Mouse (Mus musculus): Measurements from ENCODE around the gene Dnaaf2. TPM values are rescaled to one million over a fixed set of nuclear protein-coding genes. Genes with fewer than 3 reads are reported as not detected.
A peak's percentile ranks its signal among the peaks of the same experiment; 100 is the strongest.
"Not testable (repeated sequence)": the region's sequence is repeated elsewhere in the genome, so short reads cannot be mapped to it uniquely, and the experiment has no call there.

Dnaaf2 gene
- polyA plus RNA-seq, 1 experiment, result 6.5 TPM

DNA sequence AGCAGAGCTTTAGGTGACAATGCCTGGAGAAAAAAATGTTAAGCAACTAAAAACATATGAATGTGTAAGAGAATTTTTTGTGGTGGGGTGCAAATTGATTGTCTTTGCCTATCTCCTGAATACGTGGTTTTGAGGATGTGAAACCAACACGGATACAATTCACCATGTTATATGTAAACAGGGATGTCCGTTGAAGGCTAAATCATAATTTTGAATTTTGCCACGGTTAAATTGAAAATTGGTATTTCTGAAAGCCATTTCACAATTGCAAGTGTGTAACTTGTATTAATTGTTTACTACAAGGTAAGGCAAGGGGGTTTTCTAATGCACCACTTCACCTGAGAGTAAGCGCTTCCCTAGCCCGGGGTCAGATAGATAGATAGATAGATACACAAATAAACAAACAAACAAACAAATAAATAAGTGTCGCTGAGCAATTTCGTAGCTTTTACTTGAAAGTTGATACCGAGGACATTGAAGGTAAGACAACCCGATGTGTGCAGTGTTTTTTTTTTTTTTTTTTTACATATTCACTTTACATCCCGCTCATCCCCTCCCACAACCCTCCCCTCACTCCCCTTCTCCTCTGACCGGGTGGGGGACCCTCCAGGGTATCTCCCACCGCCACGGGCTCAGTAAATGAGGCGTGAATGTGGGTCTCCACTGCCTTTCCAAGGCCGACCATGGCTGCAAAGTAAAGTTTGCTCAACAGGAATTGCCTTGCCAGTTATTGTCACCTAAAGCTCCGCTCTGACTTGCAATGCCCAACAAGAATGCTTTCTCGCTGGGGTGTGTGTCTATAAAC lies 30.4 kb downstream of the Dnaaf2 start:
- Histone ChIP-seq H3K79me3 (ENCODE audit: low read depth) (peaks cover 14% of the 10 kb centered on the region), H3ac (ENCODE audit: control insufficient read depth, insufficient read length, low read depth) (peak overlapping the region; percentile 74), H3K79me2 (ENCODE audit: control insufficient read depth, insufficient read depth) (peaks cover 34% of the 10 kb centered on the region), H3K36me3 (ENCODE audit: control insufficient read depth, insufficient read depth) (peaks cover 5% of the 10 kb centered on the region), H3K4me3 (ENCODE audit: insufficient read depth, poor library complexity, severe bottlenecking) (peak overlapping the region; percentile 84), H3K27me3 (ENCODE audit: control insufficient read depth, insufficient read depth, insufficient read length) (no peaks in the 10 kb centered on the region)
- TF ChIP-seq MAX (IDR thresholded peaks at IDR 0.05) (no peak), MYOG (IDR thresholded peaks at IDR 0.05; ENCODE audit: control insufficient read depth, extremely low read depth, insufficient read length) (no peak), MYOD1 (IDR thresholded peaks at IDR 0.05; ENCODE audit: control insufficient read depth, insufficient read length, low read depth) (no peak), USF1 (IDR thresholded peaks at IDR 0.05; ENCODE audit: low read depth) (no peak), FOSL1 (IDR thresholded peaks at IDR 0.05; ENCODE audit: insufficient read depth, low read length, poor library complexity, severe bottlenecking) (no peak), CEBPB (IDR thresholded peaks at IDR 0.05; ENCODE audit: low read depth) (no peak), CTCF (IDR thresholded peaks at IDR 0.05; ENCODE audit: control insufficient read depth, insufficient read depth, insufficient read length) (no peak)

DNA sequence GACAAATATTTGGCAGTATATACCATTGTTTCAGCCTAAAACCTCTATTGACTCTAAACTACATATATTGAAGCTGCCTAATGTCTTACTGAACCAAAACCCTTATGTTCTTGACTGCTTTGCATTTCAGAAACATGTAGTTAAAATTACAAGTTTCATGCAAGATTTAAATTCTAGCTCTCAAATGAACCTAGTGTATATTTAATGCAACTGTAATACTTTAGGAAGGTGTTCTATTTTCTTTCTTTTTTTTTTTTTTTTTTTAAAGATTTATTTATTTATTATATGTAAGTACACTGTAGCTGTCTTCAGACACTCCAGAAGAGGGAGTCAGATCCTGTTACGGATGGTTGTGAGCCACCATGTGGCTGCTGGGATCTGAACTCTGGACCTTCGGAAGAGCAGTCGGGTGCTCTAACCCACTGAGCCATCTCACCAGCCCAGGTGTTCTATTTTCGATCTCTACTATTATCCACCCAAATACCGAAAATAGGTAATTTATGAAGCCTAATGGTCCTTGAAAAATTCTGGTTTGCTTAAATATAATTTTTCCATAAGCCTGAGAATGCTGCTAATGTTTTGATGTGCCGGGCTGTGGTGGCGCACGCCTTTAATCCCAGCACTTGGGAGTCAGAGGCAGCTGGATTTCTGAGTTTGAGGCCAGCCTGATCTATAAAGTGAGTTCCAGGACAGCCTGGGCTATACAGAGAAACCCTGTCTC lies 31.2 kb downstream of the Dnaaf2 start:
- H3K79me3 ChIP-seq (ENCODE audit: low read depth), result peaks cover 14% of the 10 kb centered on the region
- peaks cover 33% of the 10 kb centered on the region for H3K79me2 ChIP-seq (ENCODE audit: control insufficient read depth, insufficient read depth)
- H3ac ChIP-seq (ENCODE audit: control insufficient read depth, insufficient read length, low read depth); H3K4me3 ChIP-seq (ENCODE audit: insufficient read depth, poor library complexity, severe bottlenecking); H3K36me3 ChIP-seq (ENCODE audit: control insufficient read depth, insufficient read depth); H3K27me3 ChIP-seq (ENCODE audit: control insufficient read depth, insufficient read depth, insufficient read length): not testable (repeated sequence)

- Histone ChIP-seq H3K79me2 (ENCODE audit: control insufficient read depth, insufficient read depth) (peaks cover 12% of the 10 kb centered on the region), H3K36me3 (ENCODE audit: control insufficient read depth, insufficient read depth) (no peaks in the 10 kb centered on the region), H3K79me3 (ENCODE audit: low read depth) (peaks cover 7% of the 10 kb centered on the region), H3K4me3 (ENCODE audit: insufficient read depth, poor library complexity, severe bottlenecking) (no peak overlapping the region), H3K27me3 (ENCODE audit: control insufficient read depth, insufficient read depth, insufficient read length) (no peaks in the 10 kb centered on the region), H3ac (ENCODE audit: control insufficient read depth, insufficient read length, low read depth) (no peak overlapping the region)
- no peak for TF ChIP-seq MYOG (IDR thresholded peaks at IDR 0.05; ENCODE audit: control insufficient read depth, extremely low read depth, insufficient read length)
- TF ChIP-seq MYOD1 (IDR thresholded peaks at IDR 0.05; ENCODE audit: control insufficient read depth, insufficient read length, low read depth), result no peak
- TF ChIP-seq CTCF (IDR thresholded peaks at IDR 0.05; ENCODE audit: control insufficient read depth, insufficient read depth, insufficient read length), result no peak
- no peak for TF ChIP-seq USF1 (IDR thresholded peaks at IDR 0.05; ENCODE audit: low read depth)
- no peak for TF ChIP-seq MAX (IDR thresholded peaks at IDR 0.05)
- no peak for TF ChIP-seq CEBPB (IDR thresholded peaks at IDR 0.05; ENCODE audit: low read depth)
- TF ChIP-seq FOSL1 (IDR thresholded peaks at IDR 0.05; ENCODE audit: insufficient read depth, low read length, poor library complexity, severe bottlenecking), result no peak
Observed at GRCm38 (mm10) chr12:69164904-69165303, 33.3 kb downstream of the Dnaaf2 start.

- not testable (repeated sequence) for H3K36me3 ChIP-seq (ENCODE audit: control insufficient read depth, insufficient read depth); H3ac ChIP-seq (ENCODE audit: control insufficient read depth, insufficient read length, low read depth); H3K4me3 ChIP-seq (ENCODE audit: insufficient read depth, poor library complexity, severe bottlenecking); H3K79me3 ChIP-seq (ENCODE audit: low read depth); H3K27me3 ChIP-seq (ENCODE audit: control insufficient read depth, insufficient read depth, insufficient read length); H3K79me2 ChIP-seq (ENCODE audit: control insufficient read depth, insufficient read depth)
Observed at GRCm38 (mm10) chr12:69163586-69163985, 34.6 kb downstream of the Dnaaf2 start.

- peaks cover 27% of the 10 kb centered on the region for H3K36me3 ChIP-seq (ENCODE audit: control insufficient read depth, insufficient read depth)
- peaks cover 22% of the 10 kb centered on the region for H3K79me2 ChIP-seq (ENCODE audit: control insufficient read depth, insufficient read depth)
- H3ac ChIP-seq (ENCODE audit: control insufficient read depth, insufficient read length, low read depth); H3K27me3 ChIP-seq (ENCODE audit: control insufficient read depth, insufficient read depth, insufficient read length); H3K4me3 ChIP-seq (ENCODE audit: insufficient read depth, poor library complexity, severe bottlenecking): not testable (repeated sequence)
- peaks cover 12% of the 10 kb centered on the region for H3K79me3 ChIP-seq (ENCODE audit: low read depth)
Observed at GRCm38 (mm10) chr12:69160677-69161076, 37.6 kb downstream of the Dnaaf2 start.

DNA sequence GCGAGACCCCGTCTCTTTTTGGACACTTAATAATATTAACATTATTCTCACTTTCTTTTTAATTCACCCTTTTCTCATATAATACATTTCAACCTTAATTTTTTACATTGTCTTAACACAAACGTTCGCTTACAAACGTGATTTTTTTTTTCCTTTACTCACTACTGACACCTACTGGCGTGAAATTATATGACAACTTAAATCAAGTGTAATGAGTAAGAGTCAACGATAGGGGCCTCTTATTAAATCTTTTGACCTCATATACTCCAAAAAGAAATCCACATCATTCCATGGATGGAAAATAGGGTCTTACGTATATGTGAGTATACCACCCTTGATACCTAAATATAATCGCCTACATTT lies 38.7 kb downstream of the Dnaaf2 start:
- Histone ChIP-seq H3K36me3 (ENCODE audit: control insufficient read depth, insufficient read depth) (peaks cover 29% of the 10 kb centered on the region), H3K27me3 (ENCODE audit: control insufficient read depth, insufficient read depth, insufficient read length) (no peaks in the 10 kb centered on the region), H3ac (ENCODE audit: control insufficient read depth, insufficient read length, low read depth) (no peak overlapping the region), H3K4me3 (ENCODE audit: insufficient read depth, poor library complexity, severe bottlenecking) (no peak overlapping the region), H3K79me3 (ENCODE audit: low read depth) (peaks cover 12% of the 10 kb centered on the region), H3K79me2 (ENCODE audit: control insufficient read depth, insufficient read depth) (peaks cover 22% of the 10 kb centered on the region)
- TF ChIP-seq MYOD1 (IDR thresholded peaks at IDR 0.05; ENCODE audit: control insufficient read depth, insufficient read length, low read depth), result no peak
- no peak for TF ChIP-seq CTCF (IDR thresholded peaks at IDR 0.05; ENCODE audit: control insufficient read depth, insufficient read depth, insufficient read length)
- TF ChIP-seq FOSL1 (IDR thresholded peaks at IDR 0.05; ENCODE audit: insufficient read depth, low read length, poor library complexity, severe bottlenecking), result no peak
- no peak for TF ChIP-seq MAX (IDR thresholded peaks at IDR 0.05)
